Mouse (Mus musculus) embryonic facial prominence, embryonic 12.5 days (tissue): ENCODE data around the gene Olfr1320. TPM values are rescaled to one million over a fixed set of nuclear protein-coding genes. Genes with fewer than 3 reads are reported as not detected.
"Not testable (repeated sequence)": the region's sequence is repeated elsewhere in the genome, so short reads cannot be mapped to it uniquely, and the experiment has no call there.

Experiments
- ATAC-seq: fragments of 200-750 bp; cut with Nextera tagmentation; 2 replicates; pipeline ENCODE4 v1.8.0; 2017; ENCODE audit not compliant: insufficient number of reproducible peaks, insufficient read depth, low FRiP score, low TSS enrichment
- H3K27ac ChIP-seq: fragments of 300-500 bp; sonication (generic); 2 replicates; pipeline ENCODE4 v1.5.1; 2016; ENCODE audit warnings: mild to moderate bottlenecking
- H3K27me3 ChIP-seq: fragments of 300-500 bp; sonication (generic); 2 replicates; pipeline ENCODE4 v1.6.1; 2016; ENCODE audit warnings: mild to moderate bottlenecking, moderate library complexity
- H3K36me3 ChIP-seq: fragments of 300-500 bp; sonication (generic); 2 replicates; pipeline ENCODE4 v1.6.1; 2016; ENCODE audit warnings: mild to moderate bottlenecking
- H3K4me1 ChIP-seq: fragments of 300-500 bp; sonication (generic); 2 replicates; pipeline ENCODE4 v1.6.1; 2016
- H3K4me2 ChIP-seq: fragments of 300-500 bp; sonication (generic); replicated peaks from 2 replicates; pipeline ENCODE4 v1.6.1; 2016; ENCODE audit warnings: mild to moderate bottlenecking, moderate library complexity
- H3K4me3 ChIP-seq: fragments of 300-500 bp; sonication (generic); 2 replicates; pipeline ENCODE4 v1.5.1; 2016; ENCODE audit warnings: mild to moderate bottlenecking
- H3K9ac ChIP-seq: fragments of 300-500 bp; sonication (generic); 2 replicates; pipeline ENCODE4 v1.6.1; 2016; ENCODE audit warnings: mild to moderate bottlenecking, moderate library complexity
- H3K9me3 ChIP-seq: fragments of 300-500 bp; sonication (generic); 2 replicates; pipeline ENCODE4 v1.6.1; 2016; ENCODE audit warnings: mild to moderate bottlenecking, moderate library complexity
- WGBS: fragments of 180-500 bp; shearing (Covaris S2); methylation state at CpG from one replicate; pipeline ENCODE4 v1.1.7; 2016; 5-methylcytosine and 5-hydroxymethylcytosine counted together
- polyA plus RNA-seq: library from polyadenylated mRNA; unstranded; fragments of >200 nt; fragmentation: Nextera tagmentation; extraction: Ambion mirVana; gene quantifications from 2 replicates; pipeline ENCODE4 v1.2.1, GENCODE M21; 2016

Olfr1320 gene
- polyA plus RNA-seq: not detected in 2 replicates

GRCm38 (mm10) chrX:49672033-49672432 lies at the start of gene Olfr1320:
Olfr1320 (plus strand) TSS chrX:49672333.
- WGBS: 82% methylated on average over 1 of the region's 1 CpGs

DNA sequence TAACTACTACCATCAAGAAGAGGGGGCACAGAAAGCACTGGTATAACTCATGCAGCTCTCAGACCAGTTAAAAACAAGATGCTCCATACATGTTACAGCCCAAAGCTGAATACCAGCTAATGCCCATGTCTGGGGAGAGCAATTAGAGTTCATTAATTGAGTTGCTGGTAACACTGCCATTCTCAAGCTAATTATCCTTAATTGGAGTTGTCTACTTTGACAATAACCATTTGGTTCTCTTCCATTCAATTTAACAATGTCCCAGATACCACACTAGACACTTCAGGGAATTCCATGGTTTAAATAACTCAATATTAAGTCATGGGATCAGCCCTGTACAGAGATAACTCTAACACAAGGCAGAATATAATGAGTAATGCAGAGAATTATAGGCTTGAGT lies 44.6 kb upstream of the Olfr1320 start:
- Histone ChIP-seq H3K4me1 (no peaks in the 10 kb centered on the region), H3K27me3 (no peaks in the 10 kb centered on the region), H3K9ac (no peak overlapping the region), H3K27ac (no peak overlapping the region), H3K4me3 (no peak overlapping the region), H3K9me3 (no peaks in the 10 kb centered on the region), H3K4me2 (no peak overlapping the region), H3K36me3 (no peaks in the 10 kb centered on the region)
- ATAC-seq: no peak

More at GRCm38 (mm10) chrX:49672033-49672432, at the start of gene Olfr1320:
- H3K27me3 ChIP-seq: no peaks in the 10 kb centered on the region
- H3K4me3 ChIP-seq: no peak within 1 kb of the TSS
- H3K9ac ChIP-seq: no peak within 1 kb of the TSS
- H3K27ac ChIP-seq: no peak within 1 kb of the TSS
- ATAC-seq: no peak
- no peaks in the 10 kb centered on the region for H3K36me3 ChIP-seq
- H3K4me1 ChIP-seq: no peaks in the 10 kb centered on the region
- H3K9me3 ChIP-seq: no peaks in the 10 kb centered on the region
- no peak within 1 kb of the TSS for H3K4me2 ChIP-seq

DNA sequence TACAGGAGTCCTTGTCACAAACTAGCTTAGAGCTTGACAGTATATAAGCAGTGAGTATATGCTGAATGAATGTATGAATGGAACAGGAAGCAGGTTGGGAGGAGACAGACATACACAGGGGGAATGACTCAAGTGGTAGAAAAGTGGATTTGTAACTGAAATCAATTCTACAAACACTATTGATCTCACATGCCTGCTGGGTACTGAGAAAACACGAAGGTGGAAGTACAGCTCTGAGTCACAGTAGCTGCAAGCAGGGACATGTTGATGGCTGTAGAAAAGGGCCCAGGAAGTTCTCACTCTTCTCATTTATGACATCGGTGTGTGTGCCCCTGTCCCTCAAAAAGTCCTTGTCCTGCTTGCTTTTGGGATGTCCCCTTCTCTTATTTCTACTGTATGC lies 40.9 kb upstream of the Olfr1320 start:
- Histone ChIP-seq H3K36me3 (no peaks in the 10 kb centered on the region), H3K27ac (no peak overlapping the region), H3K4me2 (no peak overlapping the region), H3K4me1 (no peaks in the 10 kb centered on the region), H3K9ac (no peak overlapping the region), H3K4me3 (no peak overlapping the region), H3K9me3 (no peaks in the 10 kb centered on the region), H3K27me3 (no peaks in the 10 kb centered on the region)
- WGBS: 77% methylated on average over 2 of the region's 2 CpGs
- no peak for ATAC-seq

- H3K27me3 ChIP-seq, ATAC-seq, H3K27ac ChIP-seq, H3K4me3 ChIP-seq, H3K4me2 ChIP-seq, H3K36me3 ChIP-seq, H3K9ac ChIP-seq, H3K9me3 ChIP-seq, H3K4me1 ChIP-seq: not testable (repeated sequence)
- 90% methylated on average over 29 of the region's 29 CpGs for WGBS
Observed at GRCm38 (mm10) chrX:49660781-49661180, 11.4 kb upstream of the Olfr1320 start.

Other genes starting within 250 kb of the Olfr1320 start
- gene Arhgap36, start 208.4 kb upstream of the Olfr1320 start, polyA plus RNA-seq: 1.5 and 1.6 TPM in 2 replicates
- not detected in 2 replicates for gene Olfr1321, start 62.7 kb downstream of the Olfr1320 start, polyA plus RNA-seq
- gene Igsf1, start 125.4 kb downstream of the Olfr1320 start, polyA plus RNA-seq: 3.1 and 4.4 TPM in 2 replicates
- not detected in 2 replicates for gene Olfr1322, start 219.2 kb downstream of the Olfr1320 start, polyA plus RNA-seq